Mouse (Mus musculus) c-Kit-negative CD71-positive TER-119-positive erythroid progenitor cells, embryonic 14.5 days (primary cell): Measurements from ENCODE around the gene Mtmr10.

Source experiments
- DNase-seq: peaks from one replicate; pipeline ENCODE4 v3.0.0-alpha.2; 2013; ENCODE audit warnings: low read depth, low spot score

The Mtmr10 gene

DNA sequence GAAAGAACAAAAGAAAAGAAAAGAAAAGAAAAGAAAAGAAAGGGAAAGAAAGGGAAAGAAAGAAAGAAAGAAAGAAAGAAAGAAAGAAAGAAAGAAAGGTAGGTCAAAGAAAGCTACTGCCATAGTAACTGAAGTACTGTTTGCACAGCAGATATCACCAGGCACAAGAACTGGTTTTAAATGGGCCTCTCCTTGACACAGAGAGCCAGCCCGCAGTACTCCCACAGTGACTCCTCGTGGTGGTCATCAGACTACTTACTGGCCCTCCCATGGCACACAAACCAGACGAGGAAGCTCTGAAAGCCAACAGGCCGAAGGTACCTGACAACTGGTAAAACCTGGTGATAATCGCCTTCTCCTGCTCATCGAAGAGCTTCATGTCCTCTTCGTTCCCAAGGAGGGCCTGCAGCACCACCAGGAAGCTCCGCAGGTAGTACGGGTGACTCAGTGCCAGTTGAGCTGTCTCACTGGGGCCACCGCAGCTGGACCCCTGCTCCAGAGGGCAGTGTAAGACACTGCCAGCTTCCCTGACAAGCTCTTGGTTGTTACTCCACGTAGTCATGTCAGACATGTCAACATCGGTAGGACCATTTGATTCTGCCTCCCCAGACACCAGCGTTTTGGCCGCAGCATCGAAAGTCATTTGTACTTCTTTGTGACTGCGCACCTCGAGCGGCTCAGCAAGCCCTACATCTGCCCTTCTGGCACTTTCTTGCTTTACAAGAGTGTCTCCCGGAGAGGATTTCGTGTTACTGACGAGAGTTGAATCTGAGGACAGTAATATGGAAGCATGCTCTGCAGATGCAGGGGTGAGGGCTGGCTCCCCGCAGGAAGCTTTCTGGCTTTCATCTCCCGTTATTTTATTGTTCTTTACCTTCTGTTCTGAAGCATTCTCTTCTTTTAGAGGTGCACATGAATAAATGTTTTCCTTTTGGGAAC lies 84.8 kb downstream of the Mtmr10 start:
- DNase-seq = no peak

GRCm38 (mm10) chr7:64373147-64373829 lies 85.8 kb downstream of the Mtmr10 start:
- no peak for DNase-seq

GRCm38 (mm10) chr7:64373830-64374562 lies 86.5 kb downstream of the Mtmr10 start, which contains the start of gene Fan1:
Gene Fan1 (minus strand): TSS chr7:64374095.
- DNase-seq = peak; percentile 61
